Mouse (Mus musculus) testis, adult 2 months (tissue): ENCODE measurements around the gene Elmo1. TPM values are rescaled to one million over a fixed set of nuclear protein-coding genes. Genes with fewer than 3 reads are reported as not detected.

Experiments used
- H3K27ac ChIP-seq: fragments of 200-500 bp; 2 replicates; pipeline ENCODE4 v1.5.1; 2012; ENCODE audit warnings: low read depth, low read length; ENCODE audit not compliant: control insufficient read depth, insufficient read depth
- H3K27me3 ChIP-seq: fragments of 200-500 bp; 2 replicates; pipeline ENCODE4 v1.6.1; 2012; ENCODE audit warnings: mild to moderate bottlenecking, low read length, moderate library complexity; ENCODE audit not compliant: control insufficient read depth, insufficient read depth
- H3K36me3 ChIP-seq: fragments of 200-500 bp; 2 replicates; pipeline ENCODE4 v1.6.1; 2012; ENCODE audit warnings: mild to moderate bottlenecking, low read length; ENCODE audit not compliant: control insufficient read depth, insufficient read depth
- H3K4me1 ChIP-seq: fragments of 200-500 bp; 2 replicates; pipeline ENCODE4 v1.6.1; 2012; ENCODE audit warnings: low read length; ENCODE audit not compliant: control insufficient read depth, insufficient read depth
- H3K4me3 ChIP-seq: fragments of 200-500 bp; 2 replicates; pipeline ENCODE4 v1.5.1; 2012; ENCODE audit warnings: low read depth, mild to moderate bottlenecking, low read length, moderate library complexity, mixed read lengths; ENCODE audit not compliant: control insufficient read depth
- CTCF ChIP-seq: fragments of 200-500 bp; IDR thresholded peaks from 2 replicates; pipeline ENCODE4 v1.5.1; 2012; ENCODE audit warnings: low read depth, mild to moderate bottlenecking, inconsistent platforms, low read length, moderate library complexity; ENCODE audit not compliant: control insufficient read depth, insufficient read depth, insufficient replicate concordance
- POLR2A ChIP-seq: fragments of 200-500 bp; IDR thresholded peaks from 2 replicates; pipeline ENCODE4 v1.6.1; 2012; ENCODE audit warnings: low read depth, mild to moderate bottlenecking, inconsistent platforms, low read length, moderate library complexity; ENCODE audit not compliant: control insufficient read depth
- polyA plus RNA-seq: library from polyadenylated mRNA; depleted of rRNA; stranded (reverse); fragments of >200 nt; gene quantifications from 2 replicates; pipeline ENCODE4 v1.2.3, GENCODE M21; 2012

Elmo1 gene
- polyA plus RNA-seq, 1 experiment: 17.9 TPM

DNA sequence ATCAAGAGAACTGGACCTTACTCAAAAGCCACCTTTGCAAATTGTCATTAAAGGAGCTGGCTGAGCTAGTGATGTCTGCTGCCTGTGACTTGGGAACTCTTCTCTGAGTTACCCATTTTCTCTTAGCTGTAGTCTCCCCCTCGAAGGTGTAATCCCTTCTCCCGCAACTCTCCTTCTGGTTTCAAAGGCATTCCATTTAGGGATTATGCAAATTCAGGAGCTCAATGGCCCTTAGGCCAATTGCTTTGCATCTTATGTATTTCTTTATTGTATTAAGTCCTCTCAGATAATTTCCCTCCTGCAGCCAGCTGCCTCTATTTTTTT is 41.6 kb upstream of the Elmo1 start:
- no peak for TF ChIP-seq POLR2A
- no peak for TF ChIP-seq CTCF
- H3K27ac ChIP-seq: no peak overlapping the region
- peaks cover 5% of the 10 kb centered on the region; the same call in 1 of the 2 replicates for H3K4me1 ChIP-seq
- no peaks in the 10 kb centered on the region for H3K27me3 ChIP-seq
- no peak overlapping the region for H3K4me3 ChIP-seq
- H3K36me3 ChIP-seq: no peaks in the 10 kb centered on the region

DNA sequence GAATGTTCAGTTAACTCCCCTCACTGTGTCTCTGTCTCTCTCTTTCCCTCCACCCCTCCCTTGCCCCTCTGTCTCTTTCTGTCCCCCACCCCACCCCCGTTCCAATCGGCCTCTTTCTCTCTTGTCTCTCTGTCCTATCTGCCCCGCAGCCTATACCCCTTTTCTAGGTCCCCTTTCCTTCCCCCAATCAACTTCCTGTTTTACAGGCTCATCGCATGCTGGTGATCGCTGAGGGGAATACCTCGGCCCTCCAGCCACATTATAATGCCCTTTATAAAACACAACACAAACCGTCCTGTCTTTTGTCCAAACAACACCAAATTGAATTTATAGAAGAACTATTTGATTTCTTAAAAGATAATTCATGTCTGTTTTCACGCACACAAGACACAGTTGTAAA is 40.7 kb upstream of the Elmo1 start:
- Histone ChIP-seq H3K4me3 (no peak overlapping the region), H3K27ac (no peak overlapping the region; the same call in 1 of the 2 replicates), H3K4me1 (peaks cover 5% of the 10 kb centered on the region; the same call in 1 of the 2 replicates), H3K27me3 (no peaks in the 10 kb centered on the region), H3K36me3 (no peaks in the 10 kb centered on the region)
- TF ChIP-seq CTCF (no peak), POLR2A (no peak)

DNA sequence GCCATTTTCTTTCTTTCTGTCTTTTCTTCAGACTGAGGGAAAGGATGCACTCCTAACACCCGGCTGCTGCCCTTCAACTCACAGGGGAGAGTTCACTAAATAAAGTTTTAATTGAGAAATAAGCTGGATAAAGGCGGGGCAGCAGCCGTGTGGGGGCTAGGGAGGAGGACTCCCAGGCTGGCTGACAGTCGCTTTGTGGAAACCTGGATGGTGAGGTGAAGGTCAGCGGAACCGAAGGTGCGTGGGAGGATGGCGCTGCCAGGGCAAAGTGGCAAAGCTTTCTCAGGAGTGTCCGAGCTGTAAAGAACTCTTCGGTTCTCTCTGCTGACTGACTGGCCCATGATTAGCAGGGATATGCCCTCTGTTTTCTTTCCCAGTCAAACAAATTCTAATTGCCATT is 40.2 kb upstream of the Elmo1 start:
- Histone ChIP-seq H3K27ac (no peak overlapping the region; the same call in 1 of the 2 replicates), H3K4me1 (peaks cover 5% of the 10 kb centered on the region; the same call in 1 of the 2 replicates), H3K36me3 (no peaks in the 10 kb centered on the region), H3K4me3 (peak overlapping the region; percentile 32; the same call in 1 of the 2 replicates), H3K27me3 (no peaks in the 10 kb centered on the region)
- TF ChIP-seq CTCF: no peak
- TF ChIP-seq POLR2A: no peak

DNA sequence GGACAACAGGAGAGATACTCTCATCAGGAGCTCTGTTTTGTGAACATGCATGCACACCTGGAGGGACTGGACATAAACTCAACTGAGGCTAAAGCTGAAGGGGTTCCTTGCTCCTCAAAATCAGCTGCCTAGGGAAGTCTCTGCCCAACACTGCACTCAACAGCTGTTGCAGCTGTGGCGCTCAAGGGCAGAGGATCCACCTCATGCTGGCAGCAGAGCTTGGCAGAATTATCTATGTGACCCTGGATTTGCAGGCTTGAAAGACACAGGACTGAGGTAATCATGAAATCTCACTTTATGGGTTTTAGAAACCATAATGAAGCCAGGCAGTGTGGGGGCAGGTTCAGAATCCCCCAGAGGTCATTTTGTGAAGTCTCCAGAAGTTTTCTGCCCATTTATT is 32.5 kb upstream of the Elmo1 start:
- Histone ChIP-seq H3K27me3 (no peaks in the 10 kb centered on the region), H3K4me1 (no peaks in the 10 kb centered on the region), H3K36me3 (no peaks in the 10 kb centered on the region), H3K27ac (no peak overlapping the region), H3K4me3 (no peak overlapping the region)
- no peak for TF ChIP-seq POLR2A
- no peak for TF ChIP-seq CTCF

DNA sequence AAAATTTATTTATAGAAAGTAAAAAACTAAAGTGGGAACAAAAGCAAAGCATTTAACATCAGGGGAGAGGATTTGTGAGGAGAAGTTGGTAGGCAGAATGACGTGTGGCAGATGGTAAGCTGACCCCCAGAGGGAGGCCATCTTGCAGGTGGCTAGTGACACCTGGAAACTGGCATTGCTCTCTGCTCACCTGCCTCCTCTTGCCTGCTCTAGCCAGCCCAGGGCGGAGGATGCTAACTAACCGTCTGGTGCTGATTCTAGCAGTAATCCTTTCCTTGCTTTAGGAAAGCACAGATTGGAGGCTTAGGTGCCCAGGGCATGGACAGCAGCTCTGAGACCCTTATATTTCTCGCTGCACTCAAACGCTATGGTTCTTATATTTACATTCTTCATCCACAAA is 29.4 kb upstream of the Elmo1 start:
- Histone ChIP-seq H3K4me3 (no peak overlapping the region), H3K27me3 (no peaks in the 10 kb centered on the region), H3K4me1 (no peaks in the 10 kb centered on the region), H3K36me3 (no peaks in the 10 kb centered on the region), H3K27ac (no peak overlapping the region)
- no peak for TF ChIP-seq CTCF
- TF ChIP-seq POLR2A: no peak

DNA sequence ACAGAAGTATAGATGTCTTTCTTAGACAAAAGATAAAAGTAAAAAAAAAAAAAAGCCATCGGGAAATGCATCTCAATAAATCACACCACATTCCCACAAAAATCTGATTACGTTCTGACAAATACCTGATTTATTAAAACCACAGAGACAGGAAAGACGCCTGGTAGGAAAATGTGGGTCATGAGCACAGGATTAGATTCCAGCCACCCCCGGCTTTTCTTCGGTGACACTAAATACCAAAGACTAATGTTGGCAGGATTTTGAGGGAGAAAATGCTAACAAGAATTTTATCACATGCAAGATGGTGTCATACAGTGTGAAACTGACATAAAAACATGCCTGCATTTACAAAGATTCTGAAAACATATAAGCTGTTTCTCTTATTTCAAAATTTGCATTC is 27.1 kb upstream of the Elmo1 start:
- Histone ChIP-seq H3K27me3 (no peaks in the 10 kb centered on the region), H3K4me3 (no peak overlapping the region), H3K4me1 (no peaks in the 10 kb centered on the region), H3K27ac (no peak overlapping the region), H3K36me3 (no peaks in the 10 kb centered on the region)
- TF ChIP-seq CTCF (no peak), POLR2A (no peak)

DNA sequence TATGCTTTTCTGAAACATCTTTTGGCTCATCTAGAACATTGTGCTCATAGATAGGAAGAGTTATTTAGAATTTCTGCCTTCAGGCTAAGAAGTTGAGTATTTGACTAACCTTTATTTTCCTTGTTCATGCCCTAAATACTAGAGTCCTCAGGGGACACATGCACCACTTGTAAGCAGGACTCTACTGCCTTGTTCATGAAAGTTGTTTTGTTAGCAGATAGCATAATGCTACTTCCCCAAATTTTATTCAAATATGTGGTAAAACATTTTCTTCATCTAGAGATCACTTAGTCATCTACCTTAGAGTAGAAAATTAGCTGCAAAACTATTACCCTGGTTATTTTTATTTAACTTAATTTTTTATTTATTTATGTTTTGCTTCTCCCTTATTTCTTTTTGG is 18.4 kb upstream of the Elmo1 start:
- Histone ChIP-seq H3K27ac (no peak overlapping the region), H3K4me1 (no peaks in the 10 kb centered on the region), H3K27me3 (no peaks in the 10 kb centered on the region), H3K36me3 (no peaks in the 10 kb centered on the region), H3K4me3 (no peak overlapping the region)
- TF ChIP-seq CTCF (no peak), POLR2A (no peak)

DNA sequence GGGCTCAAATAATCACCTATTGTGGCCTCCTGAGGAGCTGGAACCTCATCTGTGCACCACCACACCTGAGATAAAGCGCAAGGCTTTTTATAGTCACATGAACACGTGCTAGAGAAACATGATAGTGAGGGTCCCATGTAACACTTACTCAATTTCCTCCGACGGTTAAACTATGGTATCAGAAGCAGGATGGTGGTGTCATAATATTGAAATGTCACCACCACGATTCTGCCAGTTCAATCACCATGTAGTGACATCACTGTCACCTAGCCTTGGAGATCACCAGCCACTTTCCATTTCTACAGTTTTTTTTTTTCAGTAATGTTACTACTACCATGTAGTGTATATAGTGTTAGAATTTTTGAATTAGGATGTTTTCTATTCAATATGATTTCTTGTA is 17.4 kb upstream of the Elmo1 start:
- TF ChIP-seq POLR2A (no peak), CTCF (no peak)
- Histone ChIP-seq H3K4me3 (no peak overlapping the region), H3K4me1 (no peaks in the 10 kb centered on the region), H3K36me3 (no peaks in the 10 kb centered on the region), H3K27me3 (no peaks in the 10 kb centered on the region), H3K27ac (no peak overlapping the region)
